Mouse (Mus musculus) 3134 (cell line): ENCODE data around the gene Syk.

Source experiments
- DNase-seq: peaks from one replicate; pipeline ENCODE4 v3.0.0-alpha.2; 2011; ENCODE audit warnings: low spot score; ENCODE audit not compliant: insufficient read length; ENCODE audit errors: extremely low read depth

Syk gene

GRCm38 (mm10) chr13:52582878-52583661, at the start of gene Syk:
Gene Syk, plus strand, starts transcription at chr13:52583173.
- DNase-seq = no peak

GRCm38 (mm10) chr13:52533644-52534043, 49.3 kb upstream of the Syk start:
- DNase-seq = no peak

- DNase-seq = no peak
Observed at GRCm38 (mm10) chr13:52535542-52535941, 47.4 kb upstream of the Syk start.

GRCm38 (mm10) chr13:52537754-52538587, 45.0 kb upstream of the Syk start:
- DNase-seq = no peak

- DNase-seq = no peak
Observed at GRCm38 (mm10) chr13:52538588-52539116, 44.3 kb upstream of the Syk start.

- no peak for DNase-seq
Observed at GRCm38 (mm10) chr13:52539461-52539860, 43.5 kb upstream of the Syk start.

- DNase-seq = peak; percentile 78
Observed at GRCm38 (mm10) chr13:52541385-52542035, 41.5 kb upstream of the Syk start.

- DNase-seq = no peak
Observed at GRCm38 (mm10) chr13:52542036-52542526, 40.9 kb upstream of the Syk start.

GRCm38 (mm10) chr13:52542636-52543035, 40.3 kb upstream of the Syk start:
- no peak for DNase-seq

GRCm38 (mm10) chr13:52546288-52546687, 36.7 kb upstream of the Syk start:
- peak; percentile 55 for DNase-seq

GRCm38 (mm10) chr13:52550690-52551193, 32.2 kb upstream of the Syk start:
- DNase-seq = no peak

- no peak for DNase-seq
Observed at GRCm38 (mm10) chr13:52551275-52551674, 31.7 kb upstream of the Syk start.

GRCm38 (mm10) chr13:52552822-52553477, 30.0 kb upstream of the Syk start:
- DNase-seq = no peak

GRCm38 (mm10) chr13:52554722-52555121, 28.3 kb upstream of the Syk start:
- DNase-seq = no peak

GRCm38 (mm10) chr13:52557421-52557820, 25.6 kb upstream of the Syk start:
- no peak for DNase-seq

- DNase-seq = no peak
Observed at GRCm38 (mm10) chr13:52561367-52562165, 21.4 kb upstream of the Syk start.

GRCm38 (mm10) chr13:52562166-52562571, 20.8 kb upstream of the Syk start:
- no peak for DNase-seq

GRCm38 (mm10) chr13:52565103-52565739, 17.8 kb upstream of the Syk start:
- DNase-seq = peak; percentile 44
